Mouse (Mus musculus) neural tube, embryonic 15.5 days (tissue): Measurements from ENCODE around the gene Olfr1357. TPM values are rescaled to one million over a fixed set of nuclear protein-coding genes. Genes with fewer than 3 reads are reported as not detected.

Experiments
- ATAC-seq: fragments of 200-750 bp; cut with Nextera tagmentation; 2 replicates; pipeline ENCODE4 v1.8.0; 2017; ENCODE audit warnings: mild to moderate bottlenecking, moderate TSS enrichment, moderate library complexity; ENCODE audit not compliant: low FRiP score
- H3K27ac ChIP-seq: fragments of 300-500 bp; sonication (generic); replicated peaks from 2 replicates; pipeline ENCODE4 v1.5.1; 2015; ENCODE audit warnings: mild to moderate bottlenecking, inconsistent platforms
- H3K27me3 ChIP-seq: fragments of 300-500 bp; sonication (generic); replicated peaks from 2 replicates; pipeline ENCODE4 v1.6.1; 2015; ENCODE audit warnings: inconsistent platforms
- H3K36me3 ChIP-seq: fragments of 300-500 bp; sonication (generic); 2 replicates; pipeline ENCODE4 v1.6.1; 2015; ENCODE audit warnings: inconsistent platforms
- H3K4me1 ChIP-seq: fragments of 300-500 bp; sonication (generic); 2 replicates; pipeline ENCODE4 v1.6.1; 2015; ENCODE audit warnings: inconsistent platforms
- H3K4me2 ChIP-seq: fragments of 300-500 bp; sonication (generic); 2 replicates; pipeline ENCODE4 v1.6.1; 2015; ENCODE audit warnings: inconsistent platforms, mild to moderate bottlenecking, moderate library complexity
- H3K4me3 ChIP-seq: fragments of 300-500 bp; sonication (generic); replicated peaks from 2 replicates; pipeline ENCODE4 v1.5.1; 2015; ENCODE audit warnings: mild to moderate bottlenecking, inconsistent platforms
- H3K9ac ChIP-seq: fragments of 300-500 bp; sonication (generic); replicated peaks from 2 replicates; pipeline ENCODE4 v1.6.1; 2015; ENCODE audit warnings: mild to moderate bottlenecking, inconsistent platforms
- H3K9me3 ChIP-seq: fragments of 300-500 bp; sonication (generic); replicated peaks from 2 replicates; pipeline ENCODE4 v1.6.1; 2016; ENCODE audit warnings: inconsistent platforms
- WGBS: fragments of 180-500 bp; shearing (Covaris S2); methylation state at CpG from one replicate; pipeline ENCODE4 v1.1.7; 2015; ENCODE audit warnings: mixed read lengths; 5-methylcytosine and 5-hydroxymethylcytosine counted together
- polyA plus RNA-seq: library from polyadenylated mRNA; unstranded; fragments of >200 nt; fragmentation: Nextera tagmentation; extraction: Ambion mirVana; gene quantifications from 2 replicates; pipeline ENCODE4 v1.2.1, GENCODE M21; 2015

The Olfr1357 gene
- polyA plus RNA-seq, 1 experiment from 2014 or later, result not detected

- no peak overlapping the region for H3K27ac ChIP-seq
- no peak overlapping the region for H3K4me2 ChIP-seq
- H3K4me3 ChIP-seq, result no peak overlapping the region
- 66% methylated on average over 3 of the region's 3 CpGs for WGBS
- H3K9me3 ChIP-seq, result no peaks in the 10 kb centered on the region
- no peak for ATAC-seq
- no peaks in the 10 kb centered on the region for H3K27me3 ChIP-seq
- peaks cover 22% of the 10 kb centered on the region for H3K4me1 ChIP-seq
- H3K9ac ChIP-seq, result no peak overlapping the region
- H3K36me3 ChIP-seq, result peaks cover 49% of the 10 kb centered on the region
Measured at GRCm38 (mm10) chr10:78578204-78578603, 39.7 kb downstream of the Olfr1357 start.

- no peaks in the 10 kb centered on the region for H3K27me3 ChIP-seq
- no peak overlapping the region for H3K9ac ChIP-seq
- H3K36me3 ChIP-seq, result peaks cover 40% of the 10 kb centered on the region
- H3K4me2 ChIP-seq, result no peak overlapping the region
- no peaks in the 10 kb centered on the region for H3K9me3 ChIP-seq
- 92% methylated on average over 16 of the region's 16 CpGs for WGBS
- no peak overlapping the region for H3K4me3 ChIP-seq
- ATAC-seq, result no peak
- H3K4me1 ChIP-seq, result peaks cover 22% of the 10 kb centered on the region
- no peak overlapping the region for H3K27ac ChIP-seq
Measured at GRCm38 (mm10) chr10:78576435-78577184, 41.3 kb downstream of the Olfr1357 start.

- peaks cover 37% of the 10 kb centered on the region for H3K36me3 ChIP-seq
- H3K4me3 ChIP-seq, result peak overlapping the region; percentile 63; the same call in 1 of the 2 replicates
- peak overlapping the region; percentile 75 for H3K4me2 ChIP-seq
- H3K4me1 ChIP-seq, result peaks cover 22% of the 10 kb centered on the region
- H3K9me3 ChIP-seq, result no peaks in the 10 kb centered on the region
- no peak for ATAC-seq
- 62% methylated on average over 2 of the region's 2 CpGs for WGBS
- H3K27me3 ChIP-seq, result no peaks in the 10 kb centered on the region
- H3K27ac ChIP-seq, result peak overlapping the region; percentile 92; the same call in 1 of the 2 replicates
- no peak overlapping the region for H3K9ac ChIP-seq
Measured at GRCm38 (mm10) chr10:78575690-78576089, 42.2 kb downstream of the Olfr1357 start.

- H3K27ac ChIP-seq, result peak overlapping the region; percentile 92
- H3K27me3 ChIP-seq, result no peaks in the 10 kb centered on the region
- H3K9ac ChIP-seq, result peak overlapping the region; percentile 58
- peaks cover 22% of the 10 kb centered on the region for H3K4me1 ChIP-seq
- H3K36me3 ChIP-seq, result peaks cover 33% of the 10 kb centered on the region
- H3K4me2 ChIP-seq, result peak overlapping the region; percentile 75
- 15% methylated on average over 13 of the region's 13 CpGs for WGBS
- peak; percentile 26 for ATAC-seq
- no peaks in the 10 kb centered on the region for H3K9me3 ChIP-seq
- H3K4me3 ChIP-seq, result peak overlapping the region; percentile 63
Measured at GRCm38 (mm10) chr10:78575105-78575632, 42.7 kb downstream of the Olfr1357 start.

GRCm38 (mm10) chr10:78574250-78575104, 43.4 kb downstream of the Olfr1357 start, which contains the start of gene Ilvbl:
TSS of gene Ilvbl (plus strand) at chr10:78574346.
- Histone ChIP-seq H3K36me3 (peaks cover 27% of the 10 kb centered on the region), H3K27me3 (no peaks in the 10 kb centered on the region), H3K4me3 (peak within 1 kb of the TSS; percentile 63), H3K4me2 (peak within 1 kb of the TSS; percentile 75), H3K9ac (peak within 1 kb of the TSS; percentile 58), H3K9me3 (no peaks in the 10 kb centered on the region), H3K27ac (peak within 1 kb of the TSS; percentile 92), H3K4me1 (peaks cover 22% of the 10 kb centered on the region)
- peak; percentile 93 for ATAC-seq
- under 1% methylated on average over 51 of the region's 51 CpGs for WGBS

- no peak overlapping the region; the same call in 1 of the 2 replicates for H3K4me2 ChIP-seq
- H3K36me3 ChIP-seq, result peaks cover 14% of the 10 kb centered on the region
- H3K9me3 ChIP-seq, result no peaks in the 10 kb centered on the region
- H3K27ac ChIP-seq, result peak overlapping the region; percentile 92; the same call in 1 of the 2 replicates
- H3K4me3 ChIP-seq, result no peak overlapping the region
- H3K27me3 ChIP-seq, result no peaks in the 10 kb centered on the region
- no peak for ATAC-seq
- no peak overlapping the region for H3K9ac ChIP-seq
- WGBS, result 78% methylated on average over 3 of the region's 3 CpGs
- peaks cover 22% of the 10 kb centered on the region for H3K4me1 ChIP-seq
Measured at GRCm38 (mm10) chr10:78573226-78573625, 44.6 kb downstream of the Olfr1357 start.

- Histone ChIP-seq H3K9me3 (no peaks in the 10 kb centered on the region), H3K27ac (no peak overlapping the region), H3K4me1 (peaks cover 12% of the 10 kb centered on the region), H3K27me3 (no peaks in the 10 kb centered on the region), H3K36me3 (no peaks in the 10 kb centered on the region), H3K4me3 (no peak overlapping the region), H3K4me2 (no peak overlapping the region), H3K9ac (no peak overlapping the region)
- no peak for ATAC-seq
- WGBS, result 69% methylated on average over 2 of the region's 2 CpGs
Measured at GRCm38 (mm10) chr10:78570897-78571296, 47.0 kb downstream of the Olfr1357 start.

- 58% methylated on average over 6 of the region's 6 CpGs for WGBS
Measured at GRCm38 (mm10) chr10:78570416-78570815, 47.5 kb downstream of the Olfr1357 start.

GRCm38 (mm10) chr10:78569686-78570085, 48.2 kb downstream of the Olfr1357 start:
- Histone ChIP-seq H3K27ac (no peak overlapping the region), H3K9me3 (no peaks in the 10 kb centered on the region), H3K36me3 (no peaks in the 10 kb centered on the region), H3K4me3 (no peak overlapping the region), H3K4me2 (no peak overlapping the region), H3K9ac (no peak overlapping the region), H3K27me3 (no peaks in the 10 kb centered on the region), H3K4me1 (0 out of 2 replicates have a peak, but pooled peaks cover 3% of the 10 kb centered on the region)
- no peak for ATAC-seq
- WGBS, result 64% methylated on average over 3 of the region's 3 CpGs

More at GRCm38 (mm10) chr10:78570416-78570815, 47.5 kb downstream of the Olfr1357 start:
- ATAC-seq, result no peak
- Histone ChIP-seq H3K27ac (no peak overlapping the region), H3K9ac (no peak overlapping the region), H3K4me3 (no peak overlapping the region), H3K27me3 (no peaks in the 10 kb centered on the region), H3K36me3 (no peaks in the 10 kb centered on the region), H3K4me1 (peaks cover 8% of the 10 kb centered on the region), H3K4me2 (no peak overlapping the region), H3K9me3 (no peaks in the 10 kb centered on the region)

- Histone ChIP-seq H3K27me3 (no peaks in the 10 kb centered on the region), H3K9me3 (no peaks in the 10 kb centered on the region), H3K4me2 (no peak overlapping the region), H3K4me3 (no peak overlapping the region), H3K9ac (no peak overlapping the region), H3K36me3 (no peaks in the 10 kb centered on the region), H3K4me1 (0 out of 2 replicates have a peak, but pooled peaks cover 3% of the 10 kb centered on the region), H3K27ac (no peak overlapping the region)
- WGBS, result 87% methylated on average over 3 of the region's 3 CpGs
- ATAC-seq, result no peak
Measured at GRCm38 (mm10) chr10:78569191-78569590, 48.7 kb downstream of the Olfr1357 start.

GRCm38 (mm10) chr10:78565070-78565469, 52.8 kb downstream of the Olfr1357 start:
- no peak for ATAC-seq
- H3K4me1 ChIP-seq, result no peaks in the 10 kb centered on the region
- 86% methylated on average over 1 of the region's 1 CpGs for WGBS
- H3K4me2 ChIP-seq, result no peak overlapping the region
- no peaks in the 10 kb centered on the region for H3K36me3 ChIP-seq
- H3K27ac ChIP-seq, result no peak overlapping the region
- no peak overlapping the region for H3K4me3 ChIP-seq
- H3K9me3 ChIP-seq, result no peaks in the 10 kb centered on the region
- H3K9ac ChIP-seq, result no peak overlapping the region
- H3K27me3 ChIP-seq, result no peaks in the 10 kb centered on the region
